Mouse (Mus musculus) spleen, adult 2 months (tissue): Measurements from ENCODE around the gene Tldc2. TPM values are rescaled to one million over a fixed set of nuclear protein-coding genes. Genes with fewer than 3 reads are reported as not detected.

ENCODE experiments used
- DNase-seq, 2 experiments: peaks; one replicate each; pipeline versions ENCODE4 v3.0.0 to v3.0.0-alpha.2; 2012 to 2021; ENCODE audit warnings: low spot score in 2 of 2, low read depth in 1 of 2
- H3K27ac ChIP-seq: fragments of 200-500 bp; 2 replicates; pipeline ENCODE4 v1.5.1; 2012; ENCODE audit warnings: low read length, inconsistent platforms; ENCODE audit not compliant: insufficient read depth
- H3K27me3 ChIP-seq: fragments of 200-500 bp; 2 replicates; pipeline ENCODE4 v1.6.1; 2012; ENCODE audit warnings: mild to moderate bottlenecking, moderate library complexity, low read length, inconsistent platforms; ENCODE audit not compliant: control insufficient read depth, insufficient read depth
- H3K36me3 ChIP-seq: fragments of 200-500 bp; 2 replicates; pipeline ENCODE4 v1.6.1; 2012; ENCODE audit warnings: mild to moderate bottlenecking, low read length, inconsistent platforms; ENCODE audit not compliant: control insufficient read depth, insufficient read depth
- H3K4me1 ChIP-seq: fragments of 200-500 bp; 2 replicates; pipeline ENCODE4 v1.6.1; 2011; ENCODE audit warnings: inconsistent platforms; ENCODE audit not compliant: control insufficient read depth, insufficient read depth, insufficient read length
- H3K4me3 ChIP-seq: fragments of 200-500 bp; 2 replicates; pipeline ENCODE4 v1.5.1; 2011; ENCODE audit warnings: mild to moderate bottlenecking, inconsistent platforms; ENCODE audit not compliant: insufficient read depth, insufficient read length; ENCODE audit errors: extremely low read depth
- CTCF ChIP-seq: fragments of 200-500 bp; IDR thresholded peaks from 2 replicates; pipeline ENCODE4 v1.5.1; 2011; ENCODE audit warnings: mild to moderate bottlenecking, inconsistent platforms; ENCODE audit not compliant: insufficient read depth, insufficient read length, insufficient replicate concordance; ENCODE audit errors: extremely low read depth
- POLR2A ChIP-seq: fragments of 200-500 bp; IDR thresholded peaks from 2 replicates; pipeline ENCODE4 v1.6.1; 2011; ENCODE audit warnings: low read depth, low read length, inconsistent platforms
- WGBS: fragments of 180-500 bp; shearing (Covaris S2); methylation state at CpG from one replicate; pipeline ENCODE4 v1.1.7; 2018; 5-methylcytosine and 5-hydroxymethylcytosine counted together
- polyA plus RNA-seq: library from polyadenylated mRNA; depleted of rRNA; stranded (reverse); fragments of >200 nt; gene quantifications from 2 replicates; pipeline ENCODE4 v1.2.3, GENCODE M21; 2012

Gene Tldc2
- polyA plus RNA-seq, 1 experiment = not detected

DNA sequence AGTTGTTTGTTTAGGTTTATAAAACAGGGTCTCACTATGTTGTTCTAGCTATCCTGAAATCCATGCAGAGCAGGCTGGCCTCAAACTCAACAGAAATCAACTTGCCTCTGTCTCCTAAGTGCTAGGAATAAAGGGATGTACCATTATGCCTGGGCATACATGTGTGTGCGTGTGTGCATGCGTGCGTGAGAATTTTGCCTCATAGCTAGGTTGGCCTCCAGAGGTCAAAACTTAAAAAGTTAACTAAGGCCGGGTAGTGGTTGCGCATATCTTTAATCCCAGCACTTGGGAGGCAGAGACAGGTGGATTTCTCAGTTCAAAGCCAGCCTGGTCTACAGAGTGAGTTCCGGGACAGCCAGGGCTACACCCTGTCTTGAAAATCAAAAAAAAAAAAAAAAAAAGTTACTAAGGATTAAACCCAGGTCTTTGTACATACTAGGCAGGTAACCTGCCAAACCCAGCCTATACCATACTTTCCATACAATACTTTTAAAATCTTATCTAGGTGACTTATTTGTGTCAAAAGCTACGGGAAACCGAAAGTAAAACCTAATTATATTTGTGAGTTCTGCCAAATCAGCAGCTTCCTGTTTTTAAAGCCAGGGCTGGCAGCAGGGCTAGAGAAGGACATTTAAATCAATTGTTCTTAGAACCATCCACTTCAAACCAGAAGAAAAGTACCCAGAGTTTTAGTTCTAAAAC, 44.1 kb downstream of the Tldc2 start:
- TF ChIP-seq CTCF = no peak
- TF ChIP-seq POLR2A = no peak
- peak overlapping the region; percentile 20; the same call in 1 of the 2 replicates for H3K4me3 ChIP-seq
- H3K36me3 ChIP-seq = peaks cover 24% of the 10 kb centered on the region
- H3K27me3 ChIP-seq = no peaks in the 10 kb centered on the region
- H3K27ac ChIP-seq = peak overlapping the region; percentile 77
- peaks cover 19% of the 10 kb centered on the region; the same call in 1 of the 2 replicates for H3K4me1 ChIP-seq
- DNase-seq = peak in 1 of 2 experiments; percentile 25
- WGBS = 27% methylated on average over 8 of the region's 8 CpGs

DNA sequence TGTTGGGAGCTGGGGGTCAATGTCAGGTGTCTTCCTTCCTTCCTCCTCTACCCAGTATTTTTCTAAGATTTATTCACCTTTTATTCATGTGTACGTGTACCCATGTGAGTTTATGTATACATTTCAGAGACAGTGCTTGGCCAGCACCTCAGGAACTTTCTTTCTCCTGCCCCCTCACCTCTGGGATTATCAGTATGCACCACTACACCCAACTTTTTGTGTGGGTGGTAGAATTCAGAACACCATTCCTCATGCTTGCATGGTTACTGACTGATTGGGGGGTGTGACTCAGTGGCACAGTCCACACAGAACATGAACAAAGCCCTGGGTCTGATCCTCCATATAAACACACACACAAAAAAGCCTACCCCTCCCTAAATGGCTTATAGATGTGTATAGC, 45.2 kb downstream of the Tldc2 start:
- no peak for DNase-seq
- peaks cover 16% of the 10 kb centered on the region for H3K36me3 ChIP-seq
- H3K4me1 ChIP-seq = peaks cover 19% of the 10 kb centered on the region; the same call in 1 of the 2 replicates
- H3K4me3 ChIP-seq = no peak overlapping the region
- TF ChIP-seq POLR2A (no peak), CTCF (no peak)
- no peaks in the 10 kb centered on the region for H3K27me3 ChIP-seq
- peak overlapping the region; percentile 67 for H3K27ac ChIP-seq
- WGBS = 56% methylated on average over 1 of the region's 1 CpGs

DNA sequence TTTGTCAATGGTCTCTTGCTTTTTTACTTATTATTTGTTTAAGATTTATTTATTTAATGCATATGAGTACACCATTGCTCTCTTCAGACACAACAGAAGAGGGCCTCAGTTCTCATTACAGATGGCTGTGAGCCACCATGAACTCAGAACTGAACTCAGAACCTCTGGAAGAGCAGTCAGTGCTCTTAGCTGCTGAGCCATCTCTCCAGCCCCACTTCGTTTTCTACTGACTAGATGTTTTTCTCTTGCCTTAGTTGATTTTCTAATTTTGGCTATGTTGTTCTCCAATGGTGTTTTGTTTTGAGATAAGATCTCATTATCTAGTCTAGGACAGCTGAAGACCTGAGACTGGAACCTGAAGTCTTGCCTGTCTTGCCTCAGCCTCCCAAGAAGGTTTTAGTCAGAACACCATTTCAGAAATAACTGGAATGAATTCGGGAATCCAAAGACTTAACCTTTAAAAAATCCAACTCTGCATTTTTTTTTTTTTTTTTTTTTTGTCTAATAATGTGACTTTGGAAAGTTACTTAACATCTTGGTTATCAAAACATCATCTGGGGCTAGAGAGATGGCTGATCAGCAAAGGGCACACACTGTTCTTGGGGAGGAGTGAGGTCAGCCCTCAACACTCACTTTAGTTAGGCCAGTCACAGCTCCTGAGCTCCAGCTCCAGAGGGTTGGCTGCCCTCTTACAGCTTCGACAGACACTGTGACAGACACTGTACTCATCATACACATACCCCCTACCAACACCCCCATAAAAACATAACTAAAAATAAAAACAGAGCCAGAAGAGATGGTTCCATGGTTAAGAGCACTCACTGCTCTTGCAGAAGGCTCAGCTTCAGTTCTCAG, 46.1 kb downstream of the Tldc2 start:
- Histone ChIP-seq H3K27me3 (no peaks in the 10 kb centered on the region), H3K4me1 (peaks cover 19% of the 10 kb centered on the region; the same call in 1 of the 2 replicates), H3K27ac (peak overlapping the region; percentile 71), H3K4me3 (peak overlapping the region; percentile 26; the same call in 1 of the 2 replicates), H3K36me3 (peaks cover 11% of the 10 kb centered on the region)
- no peak for DNase-seq
- WGBS = 49% methylated on average over 3 of the region's 3 CpGs
- TF ChIP-seq POLR2A = no peak
- no peak for TF ChIP-seq CTCF

DNA sequence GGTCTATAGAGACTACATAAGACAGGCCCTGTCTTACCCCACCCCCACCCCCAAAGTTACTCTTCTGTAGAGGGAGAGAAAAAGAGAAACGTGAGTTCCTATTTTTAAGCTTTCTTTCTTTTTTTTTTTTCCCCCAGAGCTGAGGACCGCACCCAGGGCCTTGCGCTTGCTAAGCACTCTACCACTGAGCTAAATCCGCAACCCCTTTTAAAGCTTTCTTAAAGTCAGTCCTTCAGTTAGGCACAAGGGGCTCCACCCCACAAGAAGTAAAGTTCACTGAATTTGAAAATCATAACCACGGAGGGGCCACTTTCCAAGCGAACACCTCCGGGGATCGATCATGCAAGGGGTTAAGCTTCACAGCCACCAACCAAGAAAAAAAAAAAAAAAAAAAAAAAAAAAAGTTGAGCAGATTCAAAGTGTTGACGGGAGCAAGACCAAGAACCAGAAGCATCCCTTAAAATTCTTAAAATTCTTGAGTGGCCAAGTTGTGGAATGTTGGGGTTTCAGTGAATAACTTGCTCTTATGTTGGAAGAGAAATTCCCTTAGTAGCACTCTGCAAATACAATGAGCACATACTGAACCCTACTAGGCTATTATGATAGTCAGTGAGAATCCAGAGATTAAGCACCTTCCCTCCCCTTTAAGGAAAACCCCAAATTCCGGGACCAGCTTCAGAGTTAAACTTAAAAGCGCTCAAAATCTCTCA, 47.1 kb downstream of the Tldc2 start:
- peak overlapping the region; percentile 83 for H3K4me3 ChIP-seq
- no peak for TF ChIP-seq POLR2A
- no peak for TF ChIP-seq CTCF
- H3K27me3 ChIP-seq = no peaks in the 10 kb centered on the region
- peaks cover 21% of the 10 kb centered on the region; the same call in 1 of the 2 replicates for H3K4me1 ChIP-seq
- peak overlapping the region; percentile 96 for H3K27ac ChIP-seq
- DNase-seq = peak; percentile 24 to 53
- 1% methylated on average over 11 of the region's 11 CpGs for WGBS
- H3K36me3 ChIP-seq = peaks cover 4% of the 10 kb centered on the region; the same call in 1 of the 2 replicates

DNA sequence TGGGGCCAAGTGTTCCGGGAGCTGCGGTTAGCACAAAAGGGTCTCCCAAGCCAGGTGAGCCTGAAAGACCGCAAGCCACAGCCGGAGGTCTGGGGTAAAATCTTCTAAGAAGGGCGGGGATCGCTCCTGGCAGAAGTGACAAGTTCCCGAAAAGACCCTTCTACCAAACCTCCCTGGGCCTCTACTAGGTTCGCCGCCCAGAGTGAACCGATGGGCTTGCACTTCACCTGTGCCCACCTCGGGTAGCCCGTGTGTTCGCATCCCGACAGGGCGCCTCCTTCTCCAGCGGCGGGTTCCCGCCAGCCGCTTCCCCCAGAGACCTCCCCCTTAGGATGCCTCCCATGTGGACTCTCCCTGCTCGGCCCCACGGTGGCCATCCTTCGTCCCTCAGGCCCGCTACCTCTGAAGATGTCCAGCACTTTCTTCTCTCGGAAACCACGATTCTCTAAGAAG, 47.6 kb downstream of the Tldc2 start:
- TF ChIP-seq POLR2A (no peak), CTCF (no peak)
- H3K4me3 ChIP-seq = peak overlapping the region; percentile 83
- peaks cover 3% of the 10 kb centered on the region; the same call in 1 of the 2 replicates for H3K36me3 ChIP-seq
- H3K27ac ChIP-seq = peak overlapping the region; percentile 96
- under 1% methylated on average over 25 of the region's 25 CpGs for WGBS
- H3K4me1 ChIP-seq = peaks cover 25% of the 10 kb centered on the region; the same call in 1 of the 2 replicates
- H3K27me3 ChIP-seq = no peaks in the 10 kb centered on the region
- DNase-seq = peak in 1 of 2 experiments; percentile 46

DNA sequence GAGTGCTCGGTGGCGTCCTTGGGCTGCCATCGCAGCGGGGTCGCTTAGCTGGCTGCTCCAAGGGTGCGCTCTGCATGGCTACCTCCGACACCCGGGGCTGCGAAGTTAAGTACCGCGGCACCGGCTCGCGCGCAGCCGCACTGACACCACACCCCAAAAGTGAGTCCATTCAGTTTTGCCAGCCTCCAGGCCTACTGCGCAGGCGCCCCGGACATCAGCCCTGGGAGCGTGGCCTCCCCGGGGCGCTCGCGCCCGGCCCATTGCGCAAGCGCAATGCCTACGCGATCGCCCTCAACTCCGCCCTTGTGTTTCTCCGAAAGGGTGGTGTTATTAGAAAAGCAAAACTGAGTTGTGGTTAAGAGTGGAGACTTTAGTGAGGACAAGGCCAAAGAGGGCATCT, 48.2 kb downstream of the Tldc2 start, which contains the start of gene Samhd1:
Gene Samhd1 (minus strand): TSS at position 252 of the 400 bp plus-strand sequence.
- Histone ChIP-seq H3K4me3 (peak within 1 kb of the TSS; percentile 83), H3K36me3 (peaks cover 1% of the 10 kb centered on the region; the same call in 1 of the 2 replicates), H3K4me1 (peaks cover 24% of the 10 kb centered on the region; the same call in 1 of the 2 replicates), H3K27me3 (no peaks in the 10 kb centered on the region), H3K27ac (peak within 1 kb of the TSS; percentile 96)
- peak; percentile 92 to 98 for DNase-seq
- no peak for TF ChIP-seq CTCF
- TF ChIP-seq POLR2A = peak; percentile 93
- under 1% methylated on average over 32 of the region's 32 CpGs for WGBS
